Mouse (Mus musculus): Measurements from ENCODE around the gene Fzr1. TPM values are rescaled to one million over a fixed set of nuclear protein-coding genes. Genes with fewer than 3 reads are reported as not detected.

The Fzr1 gene
- total and polyA plus RNA-seq, 3 experiments, result 20.7 to 115 TPM; not detected in 1

GRCm38 (mm10) chr10:81365672-81366476 lies 12.4 kb downstream of the Fzr1 start, which contains the start of gene 4930404N11Rik:
TSS of gene 4930404N11Rik (minus strand) at chr10:81365816.
- peak; percentile 70 for DNase-seq (ENCODE audit: low read depth, low spot score)
- no peak within 1 kb of the TSS for H3K4me3 ChIP-seq (ENCODE audit: control insufficient read depth in 1 of 2, insufficient read depth in 1 of 2, low read depth in 2 of 2, low read length in 2 of 2)
- no peaks in the 10 kb centered on the region for H3K79me2 ChIP-seq (ENCODE audit: control insufficient read depth, insufficient read depth, low read length, poor library complexity)
- H3K27me3 ChIP-seq (ENCODE audit: control insufficient read depth in 1 of 2, insufficient read depth in 2 of 2, low read length in 2 of 2), result no peaks in the 10 kb centered on the region
- H3K9ac ChIP-seq (ENCODE audit: control insufficient read depth, low read depth, low read length, poor library complexity, severe bottlenecking), result no peak within 1 kb of the TSS
- H3K9me3 ChIP-seq (replicated peaks; ENCODE audit: insufficient read depth, low read length), result no peaks in the 10 kb centered on the region
- H3K27ac ChIP-seq (ENCODE audit: control insufficient read depth, low read depth, low read length), result no peak within 1 kb of the TSS
- H3K4me1 ChIP-seq (ENCODE audit: control insufficient read depth in 1 of 2, insufficient read depth in 2 of 2, low read length in 2 of 2), result peaks cover 0 to 5% of the 10 kb centered on the region in 2 experiments; a peak in 1 of 4 replicates
- 0 out of 4 replicates have a peak, but pooled peaks cover 0 to 3% of the 10 kb centered on the region in 2 experiments for H3K36me3 ChIP-seq (ENCODE audit: control insufficient read depth in 1 of 2, insufficient read depth in 2 of 2, low read length in 2 of 2)
- peak; percentile 76 for TF ChIP-seq ZMIZ1 (IDR thresholded peaks at IDR 0.05; ENCODE audit: low read depth, low read length)
- TF ChIP-seq ETS1 (IDR thresholded peaks at IDR 0.05; ENCODE audit: low read depth, low read length), result no peak
- TF ChIP-seq ELF1 (IDR thresholded peaks at IDR 0.05; ENCODE audit: low read depth, low read length), result 0 out of 2 replicates have a peak, but pooled peaks have one; percentile 4
- no peak for TF ChIP-seq HCFC1 (IDR thresholded peaks at IDR 0.05; ENCODE audit: low read depth, low read length)
- TF ChIP-seq E2F4 (IDR thresholded peaks at IDR 0.05; ENCODE audit: borderline replicate concordance, low read depth, low read length), result no peak
- TF ChIP-seq USF2 (IDR thresholded peaks at IDR 0.05; ENCODE audit: borderline replicate concordance in 1 of 2, insufficient read depth in 1 of 2, low read depth in 1 of 2, low read length in 2 of 2), result no peak
- TF ChIP-seq CHD2 (IDR thresholded peaks at IDR 0.05; ENCODE audit: low read length), result no peak
- no peak for TF ChIP-seq GABPA (IDR thresholded peaks at IDR 0.05; ENCODE audit: low read depth, low read length)
- no peak for TF ChIP-seq CTCF (IDR thresholded peaks at IDR 0.05 in 2 of 3, conservative IDR thresholded peaks at IDR 0.05 in 1 of 3; ENCODE audit: control insufficient read depth in 1 of 3, insufficient read depth in 1 of 3, low read depth in 2 of 3, low read length in 3 of 3, poor library complexity in 1 of 3, severe bottlenecking in 1 of 3)
- no peak for TF ChIP-seq CHD1 (IDR thresholded peaks at IDR 0.05; ENCODE audit: low read depth, low read length)
- TF ChIP-seq POLR2A (IDR thresholded peaks at IDR 0.05; ENCODE audit: control insufficient read depth in 1 of 2, insufficient read depth in 1 of 2, low read depth in 1 of 2, low read length in 2 of 2, poor library complexity in 1 of 2), result peak; percentile 25 to 48; a peak in 2 of 4 replicates
- TF ChIP-seq ZKSCAN1 (IDR thresholded peaks at IDR 0.05; ENCODE audit: low read depth, low read length), result no peak
- no peak for TF ChIP-seq KAT2A (conservative IDR thresholded peaks at IDR 0.05; ENCODE audit: low read depth, low read length)
- peak; percentile 47; the same call in 1 of the 2 replicates for TF ChIP-seq POLR2AphosphoS2 (IDR thresholded peaks at IDR 0.05; ENCODE audit: low read length)
- TF ChIP-seq GATA1 (IDR thresholded peaks at IDR 0.05; ENCODE audit: low read depth, low read length), result no peak
- no peak for TF ChIP-seq RAD21 (IDR thresholded peaks at IDR 0.05; ENCODE audit: low read depth, low read length)
- no peak for TF ChIP-seq MAX (IDR thresholded peaks at IDR 0.05; ENCODE audit: low read length)
- peak; percentile 83; the same call in 1 of the 2 replicates for TF ChIP-seq POLR2AphosphoS5 (IDR thresholded peaks at IDR 0.05; ENCODE audit: borderline replicate concordance, low read depth, low read length)

- Histone ChIP-seq H3K4me3 (ENCODE audit: control insufficient read depth in 1 of 2, insufficient read depth in 1 of 2, low read depth in 2 of 2, low read length in 2 of 2) (no peak overlapping the region), H3K36me3 (ENCODE audit: control insufficient read depth in 1 of 2, insufficient read depth in 2 of 2, low read length in 2 of 2) (peaks cover 0 to 3% of the 10 kb centered on the region in 2 experiments; a peak in 1 of 4 replicates), H3K27me3 (ENCODE audit: control insufficient read depth in 1 of 2, insufficient read depth in 2 of 2, low read length in 2 of 2) (no peaks in the 10 kb centered on the region), H3K4me1 (ENCODE audit: control insufficient read depth in 1 of 2, insufficient read depth in 2 of 2, low read length in 2 of 2) (peaks cover 0 to 5% of the 10 kb centered on the region in 2 experiments; a peak in 1 of 4 replicates), H3K27ac (ENCODE audit: control insufficient read depth, low read depth, low read length) (no peak overlapping the region), H3K9ac (ENCODE audit: control insufficient read depth, low read depth, low read length, poor library complexity, severe bottlenecking) (no peak overlapping the region), H3K79me2 (ENCODE audit: control insufficient read depth, insufficient read depth, low read length, poor library complexity) (no peaks in the 10 kb centered on the region), H3K9me3 (replicated peaks; ENCODE audit: insufficient read depth, low read length) (no peaks in the 10 kb centered on the region)
- TF ChIP-seq ELF1 (IDR thresholded peaks at IDR 0.05; ENCODE audit: low read depth, low read length) (no peak), NELFE (IDR thresholded peaks at IDR 0.05; ENCODE audit: low read depth, low read length) (peak; percentile 41; the same call in 1 of the 2 replicates), SMC3 (IDR thresholded peaks at IDR 0.05; ENCODE audit: low read depth, low read length) (no peak), MXI1 (IDR thresholded peaks at IDR 0.05; ENCODE audit: low read depth, low read length) (no peak), CHD2 (IDR thresholded peaks at IDR 0.05; ENCODE audit: low read length) (peak; percentile 49; the same call in 1 of the 2 replicates), POLR2AphosphoS2 (IDR thresholded peaks at IDR 0.05; ENCODE audit: low read length) (peak; percentile 48; the same call in 1 of the 2 replicates), USF1 (IDR thresholded peaks at IDR 0.05; ENCODE audit: low read depth, low read length) (no peak), ZNF384 (IDR thresholded peaks at IDR 0.05; ENCODE audit: low read depth, low read length) (no peak), USF2 (IDR thresholded peaks at IDR 0.05; ENCODE audit: borderline replicate concordance in 1 of 2, insufficient read depth in 1 of 2, low read depth in 1 of 2, low read length in 2 of 2) (no peak), EP300 (IDR thresholded peaks at IDR 0.05; ENCODE audit: low read depth in 1 of 2, low read length in 2 of 2) (no peak), UBTF (IDR thresholded peaks at IDR 0.05; ENCODE audit: borderline replicate concordance, insufficient read depth, low read depth, low read length) (no peak), POLR2AphosphoS5 (IDR thresholded peaks at IDR 0.05; ENCODE audit: borderline replicate concordance, low read depth, low read length) (peak; percentile 83; the same call in 1 of the 2 replicates), BHLHE40 (IDR thresholded peaks at IDR 0.05; ENCODE audit: borderline replicate concordance, low read depth, low read length) (no peak), MAZ (IDR thresholded peaks at IDR 0.05; ENCODE audit: low read depth, low read length) (0 out of 2 replicates have a peak, but pooled peaks have one; percentile 17)
- DNase-seq (ENCODE audit: low read depth, low spot score), result no peak
Observed at GRCm38 (mm10) chr10:81365073-81365472, 13.2 kb downstream of the Fzr1 start.

All from MEL (cell line).